Mouse (Mus musculus) liver, adult 2 months (tissue): ENCODE results near the gene Plekhg1.

Experiments
- CTCF ChIP-seq: fragments of 200-500 bp; IDR thresholded peaks from 2 replicates; pipeline ENCODE4 v1.5.1; 2011; ENCODE audit warnings: low read depth, low read length, control low read depth
- POLR2A ChIP-seq: fragments of 200-500 bp; IDR thresholded peaks from 2 replicates; pipeline ENCODE4 v1.6.1; 2011; ENCODE audit warnings: low read length, control low read depth; ENCODE audit not compliant: insufficient read depth; ENCODE audit errors: extremely low read depth

- TF ChIP-seq CTCF (no peak), POLR2A (no peak)
Observed at GRCm38 (mm10) chr10:3787006-3787405, 46.8 kb downstream of the Plekhg1 start.
